Mouse (Mus musculus): ENCODE results near the gene Orai2.

DNA sequence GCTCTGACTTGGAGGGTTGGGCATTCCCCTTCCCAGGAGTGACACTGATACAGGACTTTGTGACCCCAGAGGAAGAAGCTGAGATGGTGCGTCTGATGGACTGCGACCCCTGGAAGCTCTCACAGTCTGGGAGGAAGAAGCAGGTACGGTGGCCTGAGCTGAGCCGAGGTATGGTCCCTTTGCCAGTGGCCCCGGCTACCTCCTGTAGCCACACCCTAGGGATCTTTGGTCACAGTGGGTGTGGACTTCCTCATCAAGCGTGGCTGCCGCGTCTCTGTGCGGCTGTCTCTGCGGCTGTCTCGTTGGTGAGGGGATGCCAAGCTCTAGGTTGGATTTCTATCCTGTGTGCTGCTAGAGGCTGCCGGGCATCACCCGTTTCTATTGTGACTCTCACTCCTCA is 31.1 kb downstream of the Orai2 start:
- no peak for TF ChIP-seq ZNF384 (IDR thresholded peaks at IDR 0.05; ENCODE audit: low read depth, low read length)
- TF ChIP-seq HCFC1 (IDR thresholded peaks at IDR 0.05; ENCODE audit: borderline replicate concordance, insufficient read depth, low read length) = no peak
- TF ChIP-seq ZC3H11A (IDR thresholded peaks at IDR 0.05; ENCODE audit: borderline replicate concordance, low read depth, low read length) = no peak
- no peak for TF ChIP-seq MAFK (IDR thresholded peaks at IDR 0.05; ENCODE audit: insufficient read depth, low read depth, low read length)
- TF ChIP-seq CHD2 (IDR thresholded peaks at IDR 0.05; ENCODE audit: low read depth, low read length) = no peak

Data from ES-E14 (cell line).